Mouse (Mus musculus) ES-Bruce4 (cell line): ENCODE data around the gene Casc1. TPM values are rescaled to one million over a fixed set of nuclear protein-coding genes. Genes with fewer than 3 reads are reported as not detected.

ENCODE experiments used
- H3K27ac ChIP-seq: 2 replicates; pipeline ENCODE4 v1.5.1; 2012; ENCODE audit warnings: low read length, inconsistent platforms; ENCODE audit not compliant: insufficient read depth
- H3K27me3 ChIP-seq: 2 replicates; pipeline ENCODE4 v1.6.1; 2012; ENCODE audit warnings: mild to moderate bottlenecking, low read length, inconsistent platforms; ENCODE audit not compliant: control insufficient read depth, poor library complexity, insufficient read depth, severe bottlenecking
- H3K36me3 ChIP-seq: 2 replicates; pipeline ENCODE4 v1.6.1; 2012; ENCODE audit warnings: inconsistent platforms, mild to moderate bottlenecking, low read length, moderate library complexity; ENCODE audit not compliant: control insufficient read depth, poor library complexity, insufficient read depth, severe bottlenecking
- H3K4me1 ChIP-seq: one replicate; pipeline ENCODE4 v1.8.1; 2011; ENCODE audit warnings: low read length; ENCODE audit not compliant: control insufficient read depth, insufficient read depth
- H3K4me3 ChIP-seq: 2 replicates; pipeline ENCODE4 v1.5.1; 2011; ENCODE audit warnings: low read depth, mild to moderate bottlenecking, low read length
- H3K9ac ChIP-seq: 2 replicates; pipeline ENCODE4 v1.6.1; 2012; ENCODE audit warnings: low read depth, mild to moderate bottlenecking, inconsistent platforms; ENCODE audit not compliant: poor library complexity, severe bottlenecking
- H3K9me3 ChIP-seq: replicated peaks from 2 replicates; pipeline ENCODE4 v1.6.1; 2012; ENCODE audit warnings: mild to moderate bottlenecking, low read length, inconsistent platforms; ENCODE audit not compliant: control insufficient read depth, poor library complexity, insufficient read depth, severe bottlenecking
- CTCF ChIP-seq: IDR thresholded peaks from one replicate; pipeline ENCODE4 v1.8.1; 2011; ENCODE audit warnings: low read depth, low read length
- EP300 ChIP-seq: IDR thresholded peaks from 2 replicates; pipeline ENCODE4 v1.6.1; 2011; ENCODE audit warnings: low read depth, low read length; ENCODE audit not compliant: insufficient read depth
- POLR2A ChIP-seq: IDR thresholded peaks from one replicate; pipeline ENCODE4 v1.8.1; 2011; ENCODE audit warnings: low read length; ENCODE audit not compliant: insufficient read depth
- polyA plus RNA-seq: library from polyadenylated mRNA; stranded (reverse); fragments of >200 nt; gene quantifications from 2 replicates; pipeline ENCODE4 v1.2.4, GENCODE M21; 2011; ENCODE audit warnings: low read depth; ENCODE audit not compliant: missing spikeins, insufficient read depth, insufficient read length

The Casc1 gene
- polyA plus RNA-seq, 1 experiment: 0.55 TPM

- TF ChIP-seq CTCF: no peak
- no peak for TF ChIP-seq POLR2A
- no peak for TF ChIP-seq EP300
- no peaks in the 10 kb centered on the region for H3K9me3 ChIP-seq
- no peak overlapping the region for H3K27ac ChIP-seq
- H3K36me3 ChIP-seq: no peaks in the 10 kb centered on the region
- no peak overlapping the region for H3K4me3 ChIP-seq
- no peak overlapping the region for H3K9ac ChIP-seq
- no peaks in the 10 kb centered on the region for H3K4me1 ChIP-seq
- no peaks in the 10 kb centered on the region for H3K27me3 ChIP-seq
These were observed 12.7 kb downstream of the Casc1 start for GRCm38 (mm10) chr6:145197949-145198686.

- no peaks in the 10 kb centered on the region for H3K27me3 ChIP-seq
- H3K9ac ChIP-seq: no peak overlapping the region
- TF ChIP-seq POLR2A (no peak), CTCF (no peak), EP300 (no peak)
- H3K4me1 ChIP-seq: no peaks in the 10 kb centered on the region
- no peaks in the 10 kb centered on the region for H3K9me3 ChIP-seq
- H3K27ac ChIP-seq: no peak overlapping the region
- H3K36me3 ChIP-seq: no peaks in the 10 kb centered on the region
- H3K4me3 ChIP-seq: no peak overlapping the region
These were observed 17.4 kb downstream of the Casc1 start for GRCm38 (mm10) chr6:145193446-145193845.

GRCm38 (mm10) chr6:145193038-145193437 is 17.8 kb downstream of the Casc1 start:
- no peaks in the 10 kb centered on the region for H3K27me3 ChIP-seq
- H3K9me3 ChIP-seq: no peaks in the 10 kb centered on the region

GRCm38 (mm10) chr6:145187093-145188088 is 23.4 kb downstream of the Casc1 start:
- Histone ChIP-seq H3K27me3 (no peaks in the 10 kb centered on the region), H3K9me3 (no peaks in the 10 kb centered on the region), H3K36me3 (no peaks in the 10 kb centered on the region), H3K4me3 (no peak overlapping the region), H3K9ac (no peak overlapping the region), H3K4me1 (no peaks in the 10 kb centered on the region), H3K27ac (no peak overlapping the region)
- TF ChIP-seq CTCF: no peak

More at GRCm38 (mm10) chr6:145193038-145193437, 17.8 kb downstream of the Casc1 start:
- Histone ChIP-seq H3K27ac (no peak overlapping the region), H3K4me1 (no peaks in the 10 kb centered on the region), H3K9ac (no peak overlapping the region), H3K4me3 (no peak overlapping the region), H3K36me3 (no peaks in the 10 kb centered on the region)
- TF ChIP-seq EP300: no peak
- no peak for TF ChIP-seq CTCF
- no peak for TF ChIP-seq POLR2A

GRCm38 (mm10) chr6:145186096-145186495 is 24.7 kb downstream of the Casc1 start:
- H3K27ac ChIP-seq: peak overlapping the region; percentile 58; the same call in 1 of the 2 replicates
- H3K36me3 ChIP-seq: no peaks in the 10 kb centered on the region
- TF ChIP-seq EP300 (no peak), POLR2A (no peak), CTCF (no peak)
- H3K4me1 ChIP-seq: no peaks in the 10 kb centered on the region
- H3K4me3 ChIP-seq: no peak overlapping the region
- H3K9ac ChIP-seq: no peak overlapping the region
- H3K27me3 ChIP-seq: no peaks in the 10 kb centered on the region
- H3K9me3 ChIP-seq: no peaks in the 10 kb centered on the region

GRCm38 (mm10) chr6:145182044-145182443 is 28.8 kb downstream of the Casc1 start:
- no peak overlapping the region for H3K9ac ChIP-seq

More at GRCm38 (mm10) chr6:145182044-145182443, 28.8 kb downstream of the Casc1 start:
- H3K9me3 ChIP-seq: no peaks in the 10 kb centered on the region
- no peak overlapping the region for H3K4me3 ChIP-seq
- TF ChIP-seq POLR2A: no peak
- TF ChIP-seq CTCF: no peak
- no peak for TF ChIP-seq EP300
- no peaks in the 10 kb centered on the region for H3K27me3 ChIP-seq
- H3K36me3 ChIP-seq: no peaks in the 10 kb centered on the region
- H3K27ac ChIP-seq: no peak overlapping the region
- peaks cover under 1% of the 10 kb centered on the region for H3K4me1 ChIP-seq
